ENCODE assay signal across 15 mouse cellular contexts in the genomic region with DNA sequence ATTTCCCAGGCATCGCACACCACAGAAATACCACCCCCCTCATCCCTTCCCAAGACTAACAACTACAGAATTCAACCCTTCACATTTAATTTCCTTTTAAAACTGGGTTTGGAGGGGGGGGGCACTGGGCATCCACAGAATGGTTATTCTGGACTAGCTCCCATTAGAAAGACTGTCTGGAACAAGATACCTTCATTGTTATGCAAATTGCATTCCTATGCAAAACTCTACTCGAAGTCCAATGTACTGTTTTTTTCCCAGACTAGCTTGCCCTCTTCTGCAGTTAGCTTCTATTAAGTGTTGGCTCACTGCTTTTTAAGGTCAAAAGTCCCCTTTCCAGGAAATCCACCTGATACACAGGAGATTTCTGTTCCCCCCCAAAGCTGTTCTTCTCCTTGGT.
DNase-seq lines count a peak whose midpoint lies in the region; ATAC-seq and TF ChIP-seq lines count a peak whose summit lies in the region.
"Had no signal": no experiment of that assay in that cellular context is flagged by ENCODE, and none has a peak within 500 bp of the region (broad histone marks: within the 10 kb centered on the region; RNA-seq: fewer than 3 reads in every experiment).

No protein-coding gene starts in this region.

- H3K4me3 ChIP-seq in forebrain, embryonic 10.5 days, result no peak overlapping the region
- H3K4me3 ChIP-seq in forebrain, postnatal 0 days (ENCODE audit: low read depth, low read length), result no peak overlapping the region
- 0 out of 2 replicates have a peak overlapping the region, but pooled peaks have one; percentile 27 for H3K4me3 ChIP-seq in E14TG2a.4 (replicated peaks; ENCODE audit: low read length)
- H3K4me3 ChIP-seq in hindbrain, embryonic 16.5 days (ENCODE audit: low read length), result no peak overlapping the region
- H3K4me3 ChIP-seq: embryonic facial prominence, embryonic 13.5 days had no signal

- H3K4me2 ChIP-seq in forebrain, postnatal 0 days (ENCODE audit: low read depth), result no peak overlapping the region
- H3K4me2 ChIP-seq in hindbrain, embryonic 16.5 days (ENCODE audit: low read length), result no peak overlapping the region
- H3K4me2 ChIP-seq: embryonic facial prominence, embryonic 13.5 days had no signal

- DNase-seq in forebrain, embryonic 10.5 days (ENCODE audit: extremely low spot score, low spot score), result no peak
- DNase-seq in forebrain, postnatal 0 days, result no peak
- peak; percentile 16 for DNase-seq in embryo, embryonic 11 days
- DNase-seq in right cerebral cortex, postnatal 10 days (ENCODE audit: low spot score in 2 of 2), result no peak
- DNase-seq in left cerebral cortex, postnatal 36 days (ENCODE audit: low spot score in 2 of 2), result no peak
- DNase-seq: cerebellum, adult 9-10 months; heart, postnatal 36 days; left cerebral cortex, postnatal 4 days; lung, postnatal 36 days had no signal

- peaks cover 14% of the 10 kb centered on the region for H3K4me1 ChIP-seq in forebrain, embryonic 10.5 days
- 0 out of 2 replicates have a peak, but pooled peaks cover 5% of the 10 kb centered on the region for H3K4me1 ChIP-seq in forebrain, postnatal 0 days (ENCODE audit: insufficient read depth)
- H3K4me1 ChIP-seq in E14TG2a.4 (replicated peaks; ENCODE audit: low read depth, low read length), result peaks cover 29% of the 10 kb centered on the region
- H3K4me1 ChIP-seq in hindbrain, embryonic 16.5 days (ENCODE audit: control insufficient read depth, insufficient read depth, low read depth, low read length), result peaks cover 4% of the 10 kb centered on the region; the same call in 1 of the 2 replicates

- WGBS in forebrain, embryonic 10.5 days, result 45% methylated on average over 2 of the region's 2 CpGs
- 10% methylated on average over 2 of the region's 2 CpGs for WGBS in forebrain, postnatal 0 days
- whole genome bisulfite sequencing in hindbrain, embryonic 16.5 days, result 18% methylated on average over 2 of the region's 2 CpGs

- no peak for ATAC-seq in forebrain, postnatal 0 days
- ATAC-seq in hindbrain, embryonic 16.5 days, result 0 out of 2 replicates have a peak, but pooled peaks have one; percentile 40
- no peak for ATAC-seq in cerebellum, adult (ENCODE audit: insufficient number of reproducible peaks, low FRiP score, low TSS enrichment)

- no peak overlapping the region for H3K9ac ChIP-seq in forebrain, postnatal 0 days
- no peak overlapping the region for H3K9ac ChIP-seq in hindbrain, embryonic 16.5 days (ENCODE audit: low read depth, low read length)
- H3K9ac ChIP-seq: embryonic facial prominence, embryonic 13.5 days; liver, embryonic 14.5 days had no signal

- no peaks in the 10 kb centered on the region for H3K27me3 ChIP-seq in forebrain, embryonic 10.5 days (ENCODE audit: poor library complexity, severe bottlenecking)
- H3K27me3 ChIP-seq in forebrain, postnatal 0 days (ENCODE audit: insufficient read depth, low read length), result no peaks in the 10 kb centered on the region
- H3K27me3 ChIP-seq in E14TG2a.4 (ENCODE audit: insufficient read depth, low read length), result peaks cover 6% of the 10 kb centered on the region; the same call in 1 of the 2 replicates
- no peaks in the 10 kb centered on the region for H3K27me3 ChIP-seq in hindbrain, embryonic 16.5 days (replicated peaks; ENCODE audit: control insufficient read depth, insufficient read depth, low read length)
- H3K27me3 ChIP-seq: embryonic facial prominence, embryonic 13.5 days had no signal

- H3K36me3 ChIP-seq in forebrain, embryonic 10.5 days (replicated peaks), result no peaks in the 10 kb centered on the region
- H3K36me3 ChIP-seq in forebrain, postnatal 0 days (ENCODE audit: insufficient read depth), result no peaks in the 10 kb centered on the region
- no peaks in the 10 kb centered on the region for H3K36me3 ChIP-seq in E14TG2a.4 (ENCODE audit: insufficient read depth, low read length)
- H3K36me3 ChIP-seq in hindbrain, embryonic 16.5 days (ENCODE audit: control insufficient read depth, insufficient read depth, low read length), result no peaks in the 10 kb centered on the region
- H3K36me3 ChIP-seq: embryonic facial prominence, embryonic 13.5 days had no signal

- no peak for TF ChIP-seq CTCF in forebrain, postnatal 0 days (IDR thresholded peaks at IDR 0.05; ENCODE audit: low read depth)
- no peak for TF ChIP-seq CTCF in E14TG2a.4 (conservative IDR thresholded peaks at IDR 0.05; ENCODE audit: low read length)

- H3K27ac ChIP-seq in forebrain, embryonic 10.5 days, result peak overlapping the region; percentile 20; the same call in 1 of the 2 replicates
- no peak overlapping the region for H3K27ac ChIP-seq in forebrain, postnatal 0 days (ENCODE audit: low read depth, low read length)
- no peak overlapping the region for H3K27ac ChIP-seq in hindbrain, embryonic 16.5 days (ENCODE audit: low read depth, low read length)
- H3K27ac ChIP-seq: embryonic facial prominence, embryonic 13.5 days; kidney, postnatal 0 days; liver, embryonic 14.5 days had no signal

- intact Hi-C loops in left cerebral cortex, postnatal 36 days (cut with DNase I), result no loop called here

- no peaks in the 10 kb centered on the region for H3K9me3 ChIP-seq in forebrain, embryonic 10.5 days
- H3K9me3 ChIP-seq in forebrain, postnatal 0 days (ENCODE audit: low read length), result no peaks in the 10 kb centered on the region
- H3K9me3 ChIP-seq in E14TG2a.4 (ENCODE audit: low read length), result 0 out of 2 replicates have a peak, but pooled peaks cover 6% of the 10 kb centered on the region
- H3K9me3 ChIP-seq in hindbrain, embryonic 16.5 days (ENCODE audit: control insufficient read depth, low read length), result no peaks in the 10 kb centered on the region
- H3K9me3 ChIP-seq: embryonic facial prominence, embryonic 13.5 days had no signal
